Mouse (Mus musculus) neural tube, embryonic 10.5 days (tissue): ENCODE measurements around the gene Uvrag.

ENCODE experiments used
- DNase-seq: peaks from one replicate; pipeline ENCODE4 v3.0.0-alpha.2; 2017; ENCODE audit warnings: low spot score; ENCODE audit errors: extremely low spot score

The Uvrag gene

DNA sequence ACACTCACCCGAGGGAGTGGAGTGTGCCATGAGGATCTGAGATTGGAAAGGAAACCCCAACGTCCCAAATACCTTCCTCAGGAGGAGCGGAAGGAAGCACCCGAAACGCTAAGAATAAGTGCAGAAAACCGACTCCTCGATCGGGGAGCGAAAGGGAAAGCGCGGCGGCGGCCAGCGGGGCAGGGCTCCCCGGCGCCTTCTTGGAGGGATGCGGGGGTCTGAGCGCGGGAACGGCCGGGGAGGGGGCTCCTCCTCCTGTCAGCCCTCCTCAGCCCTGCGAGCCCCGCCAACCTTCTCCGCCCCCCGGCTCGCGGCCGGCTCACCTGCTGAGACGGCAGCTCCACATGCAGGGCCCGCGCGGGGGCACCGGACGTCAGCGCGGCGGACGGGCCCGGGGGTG is 430 bp downstream of the Uvrag start:
- DNase-seq, result no peak

DNA sequence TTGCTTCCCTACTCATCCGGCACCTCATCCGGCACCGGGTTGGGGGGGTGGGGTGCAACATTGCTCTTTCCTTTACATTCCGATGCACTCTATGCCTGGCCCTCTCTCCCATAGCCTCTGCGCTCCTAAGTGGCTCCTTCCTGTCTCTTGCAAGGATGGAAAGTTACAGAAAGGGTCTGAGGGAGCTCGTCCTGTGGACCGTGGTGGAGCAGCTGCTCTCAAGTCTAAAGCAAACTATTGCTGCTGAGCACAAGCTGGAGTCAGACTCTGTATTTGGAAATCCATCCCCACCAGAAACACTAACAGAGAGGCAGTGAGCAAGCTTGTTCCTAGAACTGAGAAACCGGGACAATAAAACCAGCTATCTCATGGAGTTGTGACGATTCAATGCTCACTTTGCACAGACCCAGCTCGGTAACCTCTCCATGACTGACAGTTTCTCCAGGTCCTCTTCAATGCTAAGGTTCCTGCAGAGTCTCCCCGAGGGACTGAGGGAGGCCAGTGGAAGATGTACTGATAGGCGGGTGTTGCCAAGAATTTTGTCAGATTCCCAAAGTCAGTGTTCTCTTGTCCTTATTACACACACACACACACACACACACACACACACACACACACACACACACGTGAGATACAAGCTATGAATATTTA is 975 bp downstream of the Uvrag start:
- DNase-seq, result peak; percentile 41

DNA sequence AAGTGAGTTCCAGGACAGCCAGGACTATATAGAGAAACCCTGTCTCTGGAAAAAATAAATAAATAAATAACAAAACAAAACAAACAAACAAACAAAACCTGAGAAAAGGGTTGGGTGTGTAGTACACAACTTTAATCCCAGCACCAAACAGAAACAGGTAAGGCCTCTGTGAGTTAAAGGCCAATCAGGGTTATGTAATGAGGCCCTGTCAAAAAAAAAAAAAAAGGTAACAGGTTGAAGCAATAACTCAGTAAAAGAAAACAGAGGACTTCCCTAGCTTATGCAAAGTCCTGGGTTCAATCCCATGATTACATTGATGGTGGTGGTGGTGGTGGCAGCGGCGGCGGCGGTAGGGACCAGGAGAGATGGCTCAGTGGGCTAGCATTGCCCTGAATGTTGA is 3.4 kb downstream of the Uvrag start:
- DNase-seq, result no peak

DNA sequence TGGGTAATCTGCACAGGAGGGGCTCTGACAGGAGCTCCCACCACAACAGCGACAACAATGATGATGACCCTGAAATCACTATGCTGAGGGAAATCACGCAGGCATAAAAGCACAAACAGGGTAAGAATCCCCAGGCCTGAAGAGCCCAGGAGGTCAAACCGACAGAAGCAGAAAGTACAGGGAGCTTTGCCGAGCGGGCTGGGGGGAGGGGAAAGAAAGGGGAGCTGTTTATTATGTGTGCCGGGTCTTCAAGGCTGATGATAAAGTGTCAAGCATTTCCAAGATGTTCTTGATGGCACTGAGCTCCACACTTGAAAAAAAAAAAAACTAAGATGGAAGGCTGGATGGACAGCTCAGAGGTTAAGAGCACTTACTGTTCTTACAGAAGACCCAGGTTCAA is 4.2 kb downstream of the Uvrag start:
- no peak for DNase-seq

DNA sequence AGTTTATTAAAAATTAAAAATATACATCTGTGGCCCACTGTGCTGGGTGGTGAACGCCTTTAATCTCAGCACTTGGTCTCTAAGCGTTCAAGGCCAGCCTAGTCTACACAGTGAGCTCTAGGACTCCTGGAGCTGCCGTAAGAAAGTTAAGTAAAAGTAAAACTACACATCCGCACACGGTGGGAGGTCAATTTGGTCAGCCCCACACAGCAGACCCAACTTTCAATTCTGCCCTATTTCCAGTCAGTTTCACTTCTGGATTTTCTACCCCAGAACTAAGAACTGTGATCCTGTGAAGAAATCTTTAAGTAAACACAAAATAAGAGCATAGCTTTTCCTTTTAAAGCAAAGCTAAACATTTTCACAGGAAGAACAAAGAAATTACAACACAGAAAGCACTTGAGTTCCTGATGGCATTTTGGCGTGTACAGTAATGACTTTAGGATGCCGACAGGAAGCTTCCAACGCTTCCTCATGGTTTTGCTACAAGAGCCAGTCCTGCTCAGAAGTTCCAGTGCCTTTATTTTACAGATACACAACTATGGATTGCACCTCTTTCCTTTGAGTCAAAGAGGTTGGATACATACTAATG is 7.0 kb downstream of the Uvrag start:
- DNase-seq, result no peak

DNA sequence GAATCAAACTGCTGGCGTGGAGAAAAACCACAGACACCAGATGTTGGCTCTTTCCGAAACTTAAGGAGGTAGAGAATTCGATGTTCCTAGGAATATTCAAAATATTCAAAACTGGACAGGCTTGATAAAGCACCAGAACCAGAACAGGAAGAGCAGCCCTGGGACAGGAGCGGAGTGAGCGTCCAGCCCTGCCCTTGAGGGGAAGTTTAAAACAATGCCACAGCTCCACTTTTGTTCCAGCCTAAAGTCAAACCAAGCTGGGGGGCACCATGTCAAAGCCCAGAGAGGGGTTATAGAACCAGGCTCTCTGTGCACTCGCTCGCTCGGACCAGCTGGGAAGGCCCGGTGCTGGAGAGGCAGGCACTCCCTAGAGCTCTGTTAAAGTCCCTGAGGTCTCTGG is 8.3 kb downstream of the Uvrag start:
- DNase-seq, result no peak

DNA sequence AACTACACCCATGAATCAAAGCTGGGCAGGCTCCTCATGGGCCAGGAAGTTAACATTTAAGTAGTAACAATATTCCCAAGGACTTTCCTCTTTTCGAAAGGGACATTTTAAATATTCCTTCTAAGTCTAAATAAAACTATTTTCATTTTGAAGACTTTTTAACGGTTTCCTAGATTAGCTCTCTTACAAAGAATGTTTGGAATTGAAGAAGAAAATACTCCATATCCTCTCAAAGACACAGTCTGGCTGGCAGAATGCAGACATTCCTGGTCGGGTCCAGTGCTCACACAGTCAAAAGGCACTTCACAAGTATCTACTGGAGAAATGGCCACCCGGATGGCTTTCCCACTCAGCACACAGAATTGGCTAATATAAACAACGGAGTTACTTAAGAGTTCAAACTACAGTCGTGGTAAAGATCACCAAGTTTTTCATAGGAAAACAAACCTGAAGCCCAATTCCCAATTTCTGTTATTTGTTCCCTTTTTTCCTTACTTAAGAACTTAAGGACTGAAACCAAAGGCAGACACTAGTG is 9.1 kb downstream of the Uvrag start:
- DNase-seq, result no peak

DNA sequence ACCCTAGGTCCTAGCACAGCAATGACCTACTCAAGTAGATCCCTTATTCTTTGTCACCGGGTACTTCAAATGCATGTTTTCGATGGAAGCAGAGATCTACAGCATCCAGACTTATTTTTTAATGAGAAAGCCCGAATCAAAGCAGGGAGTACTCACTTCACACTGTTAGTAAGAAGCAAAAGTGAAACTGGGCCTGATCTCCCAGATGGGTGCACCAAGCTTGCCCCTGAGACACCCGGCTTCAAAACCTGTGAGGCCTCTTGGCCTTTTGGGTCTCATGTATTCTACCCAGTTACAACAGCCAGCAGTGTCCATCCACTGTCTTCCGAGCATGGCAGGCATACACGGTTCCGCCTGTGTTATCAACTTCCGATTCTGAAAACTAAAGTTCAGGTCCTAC is 12.0 kb downstream of the Uvrag start:
- DNase-seq, result no peak

DNA sequence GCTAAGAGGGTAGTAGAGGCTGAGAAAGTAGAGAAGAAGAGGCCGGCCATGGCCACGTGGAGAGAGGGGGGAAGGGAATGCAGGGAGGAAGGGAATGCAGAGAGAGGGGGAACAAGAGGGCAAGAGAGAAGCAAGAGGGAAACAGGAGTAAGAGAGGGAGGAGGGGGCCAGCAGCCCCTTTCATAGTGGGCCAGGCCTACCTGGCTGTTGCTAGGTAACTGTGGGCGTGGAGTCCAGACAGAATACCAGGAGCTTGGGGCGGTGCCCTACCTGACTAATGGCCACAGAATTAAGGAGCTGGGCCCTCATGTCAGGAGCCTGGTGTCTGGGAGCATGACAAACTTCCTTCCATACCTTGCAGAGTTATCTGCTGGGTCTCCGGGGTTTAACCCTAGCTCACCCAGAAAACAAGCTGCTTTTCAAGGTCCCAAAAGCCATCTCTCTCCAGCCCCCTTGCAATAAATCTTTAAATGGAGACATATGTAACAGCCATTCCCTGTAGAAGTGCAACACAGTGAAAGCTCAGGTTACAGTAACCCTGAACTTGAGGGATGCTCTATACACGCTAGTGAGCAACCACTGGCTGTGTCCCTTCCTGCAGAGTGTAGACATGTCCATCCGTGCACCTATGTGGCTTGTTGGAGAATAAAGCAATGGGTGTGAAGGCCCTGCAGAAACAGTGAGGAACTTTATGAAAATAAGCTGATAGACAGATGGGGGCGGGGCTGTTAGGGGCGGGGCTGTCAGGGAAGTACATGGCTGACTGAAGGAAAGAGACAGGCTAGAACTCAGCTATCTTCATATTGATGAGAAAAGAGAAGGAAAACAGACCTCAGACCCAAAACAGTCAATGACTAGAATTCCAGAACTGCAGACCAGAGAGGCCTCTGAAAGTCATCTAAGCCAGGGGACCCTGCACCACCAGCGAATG is 12.7 kb downstream of the Uvrag start:
- DNase-seq, result no peak

DNA sequence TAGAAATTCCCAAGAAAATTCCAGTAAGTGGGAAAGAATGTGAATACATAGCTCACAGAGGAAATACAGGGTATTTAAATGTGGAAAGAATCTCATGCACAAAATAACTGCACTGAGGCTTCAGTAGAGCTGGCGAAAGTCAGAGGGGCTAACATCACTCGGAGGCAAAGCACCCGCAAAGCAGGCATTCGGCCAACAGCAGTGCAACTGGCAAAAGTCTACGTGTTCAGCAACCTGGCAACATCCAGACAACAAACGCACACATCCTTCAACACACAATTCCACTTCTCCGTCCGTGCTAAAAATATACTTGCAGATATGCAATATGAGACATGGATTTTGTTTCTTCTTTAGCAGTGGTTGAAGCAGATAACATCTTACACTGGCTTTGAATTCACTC is 14.9 kb downstream of the Uvrag start:
- DNase-seq, result no peak

DNA sequence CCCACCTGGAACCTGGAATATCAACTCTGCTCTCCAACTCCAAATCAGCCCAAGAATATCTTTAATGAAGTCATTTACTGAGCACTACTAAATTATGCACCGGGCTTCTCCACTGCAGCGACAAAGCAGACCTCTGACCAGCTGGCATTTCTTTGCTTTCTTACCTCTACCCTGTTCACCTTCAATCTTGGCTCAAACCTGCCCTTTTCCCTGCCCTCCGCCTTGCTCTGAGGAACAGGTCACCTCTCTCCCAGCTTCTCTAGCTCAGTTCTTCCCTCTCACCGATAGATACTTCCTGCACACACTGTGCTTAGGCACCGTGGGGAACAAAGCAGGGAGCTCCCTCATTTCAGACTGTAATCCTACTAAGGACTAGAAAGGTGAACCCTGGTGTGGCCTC is 18.3 kb downstream of the Uvrag start:
- DNase-seq, result no peak

DNA sequence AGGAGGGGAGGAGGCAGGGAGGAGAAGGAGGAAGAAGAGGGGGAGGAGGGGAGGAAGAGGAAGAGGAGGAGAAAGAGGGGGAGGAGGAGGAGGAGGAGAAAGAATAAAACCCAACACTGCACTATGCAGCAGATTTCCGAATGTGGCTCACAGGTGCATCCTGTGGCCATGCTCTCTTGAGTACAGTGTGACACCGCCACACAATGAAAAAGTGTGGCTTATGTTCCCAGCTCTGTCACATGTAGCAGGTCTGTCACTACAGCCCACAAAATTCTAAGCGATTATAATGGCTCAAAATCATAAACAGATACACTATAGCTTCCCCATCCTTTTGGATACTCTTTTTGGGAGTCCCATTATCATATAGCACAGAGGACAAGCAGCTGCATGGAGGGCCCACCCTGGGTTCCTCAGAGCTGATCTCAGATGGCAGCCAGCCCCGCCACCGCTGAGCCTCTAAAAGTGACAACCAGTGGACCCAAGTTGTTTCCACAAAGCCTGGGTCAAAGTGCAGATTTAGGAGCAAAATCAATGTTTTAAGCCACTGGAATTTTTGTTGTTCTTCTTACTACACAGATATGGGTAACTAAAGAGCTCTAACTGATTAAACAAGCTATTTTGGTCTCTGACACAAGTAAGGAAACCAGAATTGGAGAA is 19.9 kb downstream of the Uvrag start:
- no peak for DNase-seq

DNA sequence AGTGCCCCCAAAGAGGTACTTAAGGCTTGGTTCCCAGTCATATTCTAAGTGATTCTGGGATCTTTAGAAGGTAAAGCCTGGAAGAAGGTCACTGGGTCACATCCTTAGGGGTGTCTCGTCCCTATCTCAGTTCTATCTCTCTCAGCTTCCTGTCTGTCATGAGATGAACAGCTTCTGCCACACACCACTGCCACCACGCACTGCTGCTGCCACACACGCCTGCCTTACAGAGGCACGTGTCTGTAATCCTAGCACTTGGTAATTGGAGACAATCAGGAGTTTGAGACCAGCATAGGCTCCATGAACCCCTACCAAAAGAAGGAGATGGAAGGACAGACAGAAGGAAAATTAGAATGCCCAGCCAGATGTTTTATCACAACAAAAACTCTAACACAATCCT is 20.9 kb downstream of the Uvrag start:
- no peak for DNase-seq

DNA sequence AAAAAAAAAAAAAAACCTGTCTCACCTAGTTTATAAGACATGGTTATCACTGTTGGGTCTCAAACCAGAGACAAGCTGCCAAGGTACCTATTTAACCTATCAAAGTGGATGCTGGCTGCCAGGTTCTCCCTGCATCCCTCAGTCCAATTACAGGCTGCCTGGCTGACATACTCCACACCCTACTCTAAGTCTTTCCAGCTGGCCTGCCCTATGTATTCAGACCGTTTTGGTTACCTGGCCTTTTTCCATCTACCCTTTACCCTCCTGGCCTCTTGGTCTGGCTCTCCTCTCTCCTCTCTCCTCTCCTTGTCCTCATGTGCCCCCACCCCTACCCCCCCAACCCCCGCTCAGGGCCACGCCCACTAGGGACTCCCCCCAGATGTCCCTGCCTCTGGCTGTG is 24.2 kb downstream of the Uvrag start:
- DNase-seq, result no peak

DNA sequence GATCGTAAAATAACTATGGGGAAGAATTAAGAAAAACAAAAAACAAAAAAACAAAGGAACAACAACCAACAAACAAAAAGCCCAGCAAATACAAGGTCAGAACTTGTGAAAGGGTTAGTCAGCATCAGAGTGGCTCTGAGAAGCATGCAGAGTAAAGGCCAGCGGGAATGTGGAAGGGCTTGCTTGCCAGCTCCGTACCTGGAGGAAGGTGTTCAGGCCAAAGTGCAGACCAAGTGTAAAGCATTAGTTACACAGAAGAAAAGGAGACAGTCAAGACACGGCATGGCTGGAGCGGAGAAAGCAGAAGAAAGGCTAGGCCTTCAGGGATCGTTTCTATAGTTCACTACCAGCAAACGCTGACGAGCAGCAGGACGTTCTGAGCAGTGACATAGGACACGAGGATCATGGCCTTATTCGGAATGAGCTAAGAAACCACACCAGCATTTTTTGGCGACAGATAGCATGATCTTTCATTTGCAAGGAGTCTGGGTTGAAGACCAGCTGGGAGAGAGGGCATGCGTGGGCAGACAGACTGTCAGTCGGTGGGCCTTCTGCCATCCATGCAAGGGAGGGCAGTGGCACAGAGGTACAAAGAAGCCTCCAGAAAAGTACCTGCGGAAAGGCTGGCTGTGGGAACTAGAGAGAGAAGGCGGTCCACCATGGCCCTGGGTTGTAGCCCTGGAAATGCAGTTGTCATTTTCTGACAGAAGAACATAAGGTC is 26.8 kb downstream of the Uvrag start:
- no peak for DNase-seq

DNA sequence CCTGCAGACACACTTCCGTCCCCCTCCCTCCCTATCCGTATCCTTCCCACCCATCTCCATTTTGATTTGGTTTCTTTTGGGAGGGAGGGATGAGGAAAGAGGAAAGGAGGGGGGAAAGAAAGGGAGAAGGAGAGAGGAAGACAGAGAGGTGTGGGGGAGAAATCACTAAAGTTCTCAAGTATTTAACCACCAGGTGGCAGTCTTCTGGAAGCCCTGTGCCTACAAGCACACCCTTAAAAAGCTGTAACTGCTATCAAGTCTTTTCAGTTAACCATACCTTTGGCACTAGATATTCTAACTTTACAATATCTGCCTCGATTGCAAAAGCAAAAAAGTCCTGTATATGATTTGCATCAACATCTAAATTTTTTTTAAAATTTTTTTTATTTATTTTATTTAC is 33.4 kb downstream of the Uvrag start:
- DNase-seq, result no peak

DNA sequence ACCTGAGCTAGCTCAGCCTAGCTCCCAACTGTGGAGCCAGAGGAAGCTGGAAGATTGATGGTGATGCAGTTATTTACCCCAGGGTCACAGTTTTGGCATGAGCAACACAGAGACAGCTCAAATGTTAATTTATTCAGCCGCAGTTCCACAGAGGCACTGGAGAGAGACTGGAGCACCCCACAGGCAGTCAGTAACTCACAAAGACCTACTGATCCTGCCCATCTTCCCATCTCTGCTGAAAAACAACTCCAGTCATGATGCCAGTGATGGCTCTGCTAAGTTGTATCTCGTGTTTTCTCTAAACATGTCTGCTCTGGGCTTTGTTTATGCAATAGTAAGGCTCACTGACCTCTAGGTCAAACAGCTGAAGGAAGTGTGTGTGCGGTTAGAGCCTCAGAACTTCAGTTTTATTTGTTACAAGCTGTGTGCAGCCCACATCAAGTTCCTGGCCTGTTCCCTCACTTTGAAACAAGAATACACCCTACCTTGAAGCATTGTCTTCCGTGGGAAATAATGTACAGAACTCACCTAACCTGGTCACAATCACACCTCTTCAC is 34.1 kb downstream of the Uvrag start:
- no peak for DNase-seq

DNA sequence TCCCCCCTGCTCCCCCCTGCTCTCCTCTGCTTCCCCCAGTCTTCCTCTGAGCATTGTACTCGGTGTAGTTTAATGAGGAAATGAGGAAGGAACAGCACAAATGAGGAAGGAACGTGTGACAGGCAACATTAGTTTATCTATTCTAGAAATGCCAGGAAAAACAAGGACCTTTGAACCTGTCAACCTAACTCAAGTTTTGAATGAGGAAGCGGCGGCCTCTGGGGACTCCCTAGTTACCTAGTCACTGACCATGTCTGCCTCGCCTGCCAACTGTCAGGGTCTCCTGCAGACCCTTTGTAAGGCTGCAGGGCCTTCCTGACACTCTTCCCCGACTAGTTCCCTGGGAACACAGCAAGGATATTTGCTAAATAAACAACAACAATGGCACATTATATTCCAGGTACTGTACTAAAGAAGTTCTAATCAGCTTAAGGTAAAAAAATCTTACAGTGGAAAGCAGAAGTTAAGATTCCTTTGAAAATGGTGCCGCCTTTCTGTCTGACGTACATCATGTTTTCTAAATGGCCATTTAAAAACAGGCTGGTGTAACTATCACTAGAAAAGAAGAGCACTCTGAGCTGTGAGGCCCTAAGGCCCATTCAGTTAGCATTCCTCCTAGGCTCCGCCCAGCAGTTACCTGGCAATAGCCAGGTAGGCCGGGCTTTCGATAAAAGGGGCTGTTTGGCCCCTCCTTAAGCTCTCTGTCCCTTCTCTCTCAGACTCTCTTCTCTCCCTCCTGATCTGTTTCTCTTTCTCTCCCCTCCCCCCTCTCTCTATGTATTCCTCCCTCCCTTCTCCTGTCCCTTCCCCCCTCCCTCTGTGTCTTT is 39.0 kb downstream of the Uvrag start:
- no peak for DNase-seq

DNA sequence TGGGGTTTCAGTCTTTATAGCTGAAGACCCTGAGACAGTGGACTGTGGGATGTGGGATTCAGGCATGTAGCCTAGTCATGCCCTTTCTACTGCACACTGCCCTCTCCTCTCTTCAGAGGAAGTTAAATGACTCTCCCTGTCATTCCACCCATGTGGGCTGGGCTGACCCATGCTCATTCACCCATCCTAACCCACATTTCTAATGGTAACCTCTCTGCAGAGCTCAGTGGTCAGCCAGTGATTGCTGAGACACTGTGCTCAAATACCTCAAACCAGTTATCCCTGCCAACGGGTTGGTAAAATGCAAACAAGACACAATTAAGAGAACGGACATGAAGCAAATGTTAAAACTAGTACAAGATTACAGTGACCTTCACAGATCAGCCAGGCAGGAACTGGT is 39.9 kb downstream of the Uvrag start:
- no peak for DNase-seq

DNA sequence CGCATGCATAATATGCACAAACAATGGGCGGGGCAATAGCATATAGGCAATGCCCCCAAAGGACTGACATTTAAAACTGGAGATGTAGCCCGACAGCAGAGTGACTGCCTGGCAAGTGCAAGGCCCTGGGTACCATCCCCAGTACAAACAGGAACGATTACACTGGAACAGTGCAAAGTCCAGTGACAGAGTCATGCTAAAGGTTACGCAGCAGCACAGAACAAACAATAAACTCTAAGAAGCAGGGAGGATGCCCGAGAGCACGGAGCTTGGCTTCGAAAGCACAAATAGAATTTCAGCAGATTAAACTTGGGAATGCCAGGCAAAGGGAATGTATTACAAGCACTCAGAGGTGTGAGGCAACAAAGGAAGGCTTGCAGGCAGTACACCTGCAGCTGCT is 40.4 kb downstream of the Uvrag start:
- no peak for DNase-seq
